ENCODE assay signal across 24 mouse cellular contexts in the genomic region with DNA sequence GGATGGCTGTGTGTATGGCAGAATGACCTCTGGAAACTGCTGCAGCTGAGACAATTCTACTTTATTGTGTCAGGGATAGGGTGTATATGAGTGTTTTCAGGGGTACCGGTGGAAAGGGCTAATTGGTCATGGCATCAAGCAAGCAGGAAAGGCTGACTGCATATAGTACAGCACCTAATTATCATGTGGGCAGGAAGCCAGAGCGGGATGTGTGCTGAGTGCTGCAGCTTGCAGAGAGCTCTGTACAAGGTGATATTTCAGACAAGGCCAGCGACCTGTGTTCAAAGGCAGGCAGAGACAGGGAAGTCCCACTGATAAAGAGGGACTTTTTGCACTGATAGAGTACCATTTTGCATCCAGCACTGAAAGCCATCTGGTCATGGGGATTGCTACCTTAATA. TPM values are rescaled to one million over a fixed set of nuclear protein-coding genes. Genes with fewer than 3 reads are reported as not detected.
A peak's percentile ranks its signal among the peaks of the same experiment; 100 is the strongest.
DNase-seq lines count a peak whose midpoint lies in the region; ATAC-seq and TF ChIP-seq lines count a peak whose summit lies in the region.
"Had no signal": no experiment of that assay in that cellular context is flagged by ENCODE, and none has a peak within 500 bp of the region (broad histone marks: within the 10 kb centered on the region; RNA-seq: fewer than 3 reads in every experiment).

No protein-coding gene starts in this region.

- no peaks in the 10 kb centered on the region for H3K27me3 ChIP-seq in forebrain, embryonic 14.5 days (replicated peaks; ENCODE audit: control insufficient read depth, insufficient read depth, low read length)
- H3K27me3 ChIP-seq in forebrain, embryonic 12.5 days: no peaks in the 10 kb centered on the region
- H3K27me3 ChIP-seq in hindbrain, postnatal 0 days (ENCODE audit: insufficient read depth, low read length): no peaks in the 10 kb centered on the region
- no peaks in the 10 kb centered on the region for H3K27me3 ChIP-seq in hindbrain, embryonic 16.5 days (replicated peaks; ENCODE audit: control insufficient read depth, insufficient read depth, low read length)
- no peaks in the 10 kb centered on the region for H3K27me3 ChIP-seq in neural tube, embryonic 13.5 days
- no peaks in the 10 kb centered on the region for H3K27me3 ChIP-seq in neural tube, embryonic 15.5 days (replicated peaks)
- H3K27me3 ChIP-seq: embryonic facial prominence, embryonic 12.5 days; heart, embryonic 15.5 days; limb, embryonic 12.5 days; liver, embryonic 15.5 days; lung, embryonic 15.5 days; midbrain, embryonic 13.5 days had no signal

- no peak for ATAC-seq in forebrain, embryonic 14.5 days
- ATAC-seq in forebrain, embryonic 12.5 days (ENCODE audit: low FRiP score): no peak
- no peak for ATAC-seq in hindbrain, postnatal 0 days
- ATAC-seq in hindbrain, embryonic 16.5 days: no peak
- ATAC-seq in neural tube, embryonic 13.5 days (ENCODE audit: low read depth): no peak; the same call in 1 of the 2 replicates
- ATAC-seq in neural tube, embryonic 15.5 days (ENCODE audit: low FRiP score): no peak
- ATAC-seq: CD4-positive, CD25-positive, alpha-beta regulatory T cell, adult 4 months; intestine, postnatal 0 days; midbrain, embryonic 13.5 days had no signal

- H3K4me2 ChIP-seq in forebrain, embryonic 14.5 days (ENCODE audit: low read length): no peak overlapping the region
- no peak overlapping the region for H3K4me2 ChIP-seq in forebrain, embryonic 12.5 days
- no peak overlapping the region for H3K4me2 ChIP-seq in hindbrain, postnatal 0 days (ENCODE audit: low read depth, low read length)
- no peak overlapping the region for H3K4me2 ChIP-seq in hindbrain, embryonic 16.5 days (ENCODE audit: low read length)
- H3K4me2 ChIP-seq in neural tube, embryonic 13.5 days: no peak overlapping the region
- no peak overlapping the region for H3K4me2 ChIP-seq in neural tube, embryonic 15.5 days
- H3K4me2 ChIP-seq: embryonic facial prominence, embryonic 12.5 days; heart, embryonic 15.5 days; limb, embryonic 12.5 days; liver, embryonic 15.5 days; lung, embryonic 15.5 days; midbrain, embryonic 13.5 days had no signal

- no peaks in the 10 kb centered on the region for H3K4me1 ChIP-seq in forebrain, embryonic 14.5 days (ENCODE audit: control insufficient read depth, insufficient read depth, low read length)
- H3K4me1 ChIP-seq in forebrain, embryonic 12.5 days: no peaks in the 10 kb centered on the region; the same call in 1 of the 2 replicates
- 0 out of 2 replicates have a peak, but pooled peaks cover 5% of the 10 kb centered on the region for H3K4me1 ChIP-seq in hindbrain, postnatal 0 days (ENCODE audit: insufficient read depth, low read length)
- H3K4me1 ChIP-seq in hindbrain, embryonic 16.5 days (ENCODE audit: control insufficient read depth, insufficient read depth, low read depth, low read length): no peaks in the 10 kb centered on the region
- H3K4me1 ChIP-seq in neural tube, embryonic 13.5 days (replicated peaks): peaks cover 37% of the 10 kb centered on the region
- H3K4me1 ChIP-seq in neural tube, embryonic 15.5 days: peaks cover 14% of the 10 kb centered on the region
- H3K4me1 ChIP-seq: embryonic facial prominence, embryonic 12.5 days; limb, embryonic 12.5 days; liver, embryonic 15.5 days had no signal

- H3K27ac ChIP-seq in forebrain, embryonic 14.5 days (ENCODE audit: low read depth, low read length): no peak overlapping the region
- no peak overlapping the region for H3K27ac ChIP-seq in forebrain, embryonic 12.5 days
- H3K27ac ChIP-seq in hindbrain, postnatal 0 days: no peak overlapping the region
- no peak overlapping the region for H3K27ac ChIP-seq in hindbrain, embryonic 16.5 days (ENCODE audit: low read depth, low read length)
- peak overlapping the region; percentile 56 for H3K27ac ChIP-seq in neural tube, embryonic 13.5 days (replicated peaks)
- no peak overlapping the region for H3K27ac ChIP-seq in neural tube, embryonic 15.5 days (replicated peaks)
- H3K27ac ChIP-seq: embryonic facial prominence, embryonic 12.5 days; heart, embryonic 10.5 days; heart, embryonic 15.5 days; limb, embryonic 12.5 days; liver, embryonic 15.5 days; lung, embryonic 15.5 days; macrophage; midbrain, embryonic 13.5 days had no signal

- no peaks in the 10 kb centered on the region for H3K36me3 ChIP-seq in forebrain, embryonic 14.5 days (ENCODE audit: control insufficient read depth, insufficient read depth, low read length)
- H3K36me3 ChIP-seq in forebrain, embryonic 12.5 days (replicated peaks): no peaks in the 10 kb centered on the region
- H3K36me3 ChIP-seq in hindbrain, postnatal 0 days (ENCODE audit: insufficient read depth, low read length): no peaks in the 10 kb centered on the region
- H3K36me3 ChIP-seq in hindbrain, embryonic 16.5 days (ENCODE audit: control insufficient read depth, insufficient read depth, low read length): no peaks in the 10 kb centered on the region
- H3K36me3 ChIP-seq in neural tube, embryonic 13.5 days: no peaks in the 10 kb centered on the region
- no peaks in the 10 kb centered on the region for H3K36me3 ChIP-seq in neural tube, embryonic 15.5 days
- H3K36me3 ChIP-seq: heart, embryonic 10.5 days; heart, embryonic 15.5 days; liver, embryonic 15.5 days; lung, embryonic 15.5 days had no signal

- no peaks in the 10 kb centered on the region for H3K9me3 ChIP-seq in forebrain, embryonic 14.5 days (replicated peaks; ENCODE audit: control insufficient read depth, low read length)
- no peaks in the 10 kb centered on the region for H3K9me3 ChIP-seq in forebrain, embryonic 12.5 days
- no peaks in the 10 kb centered on the region for H3K9me3 ChIP-seq in hindbrain, postnatal 0 days (ENCODE audit: low read length)
- H3K9me3 ChIP-seq in hindbrain, embryonic 16.5 days (ENCODE audit: control insufficient read depth, low read length): no peaks in the 10 kb centered on the region; the same call in 1 of the 2 replicates
- no peaks in the 10 kb centered on the region; the same call in 1 of the 2 replicates for H3K9me3 ChIP-seq in neural tube, embryonic 13.5 days
- no peaks in the 10 kb centered on the region for H3K9me3 ChIP-seq in neural tube, embryonic 15.5 days (replicated peaks)
- H3K9me3 ChIP-seq: embryonic facial prominence, embryonic 12.5 days; heart, embryonic 10.5 days; heart, embryonic 15.5 days; liver, embryonic 15.5 days; lung, embryonic 15.5 days; midbrain, embryonic 13.5 days had no signal

- no peak for TF ChIP-seq CTCF in hindbrain, postnatal 0 days (IDR thresholded peaks at IDR 0.05; ENCODE audit: low read depth)

- 58% methylated on average over 3 of the region's 3 CpGs for WGBS in forebrain, embryonic 14.5 days
- WGBS in forebrain, embryonic 12.5 days: 84% methylated on average over 3 of the region's 3 CpGs
- WGBS in hindbrain, postnatal 0 days: 63% methylated on average over 3 of the region's 3 CpGs
- 66% methylated on average over 3 of the region's 3 CpGs for WGBS in hindbrain, embryonic 16.5 days
- 62% methylated on average over 3 of the region's 3 CpGs for WGBS in neural tube, embryonic 13.5 days
- 56% methylated on average over 3 of the region's 3 CpGs for WGBS in neural tube, embryonic 15.5 days

- DNase-seq in forebrain, embryonic 14.5 days (ENCODE audit: low spot score): peak; percentile 54
- peak; percentile 29 for DNase-seq in hindbrain, postnatal 0 days (ENCODE audit: low spot score)
- DNase-seq in layer of hippocampus, adult 9-10 months (ENCODE audit: low spot score): no peak
- DNase-seq: adrenal gland, postnatal 25 days; cerebellum, adult 2 months; embryo, embryonic 11 days; layer of hippocampus, adult 9-11 months; thymus, postnatal 4 days had no signal

- no peak overlapping the region for H3K9ac ChIP-seq in forebrain, embryonic 14.5 days (ENCODE audit: low read length)
- H3K9ac ChIP-seq in forebrain, embryonic 12.5 days: no peak overlapping the region
- no peak overlapping the region for H3K9ac ChIP-seq in hindbrain, postnatal 0 days (replicated peaks; ENCODE audit: low read length)
- H3K9ac ChIP-seq in hindbrain, embryonic 16.5 days (ENCODE audit: low read depth, low read length): no peak overlapping the region
- no peak overlapping the region for H3K9ac ChIP-seq in neural tube, embryonic 13.5 days
- no peak overlapping the region for H3K9ac ChIP-seq in neural tube, embryonic 15.5 days (replicated peaks)
- H3K9ac ChIP-seq: embryonic facial prominence, embryonic 12.5 days; heart, embryonic 15.5 days; limb, embryonic 12.5 days; liver, embryonic 15.5 days; lung, embryonic 15.5 days; midbrain, embryonic 13.5 days had no signal

- no peak overlapping the region for H3K4me3 ChIP-seq in forebrain, embryonic 14.5 days (ENCODE audit: low read depth, low read length)
- H3K4me3 ChIP-seq in forebrain, embryonic 12.5 days (replicated peaks): no peak overlapping the region
- no peak overlapping the region for H3K4me3 ChIP-seq in hindbrain, postnatal 0 days (ENCODE audit: low read length)
- H3K4me3 ChIP-seq in hindbrain, embryonic 16.5 days (ENCODE audit: low read length): no peak overlapping the region
- no peak overlapping the region for H3K4me3 ChIP-seq in neural tube, embryonic 13.5 days
- H3K4me3 ChIP-seq in neural tube, embryonic 15.5 days (replicated peaks): no peak overlapping the region
- H3K4me3 ChIP-seq: embryonic facial prominence, embryonic 12.5 days; heart, embryonic 10.5 days; heart, embryonic 15.5 days; limb, embryonic 12.5 days; liver, embryonic 15.5 days; lung, embryonic 15.5 days; midbrain, embryonic 13.5 days had no signal

RNA-seq across cellular contexts. Expression of a gene that starts 13.9 kb away (rescaled TPM):
- 9.8 and 10.5 TPM in 2 replicates for polyA plus RNA-seq in forebrain, embryonic 14.5 days (2014; fragmentation: Nextera tagmentation; extraction: Ambion mirVana)
- 11.9 and 13.0 TPM in 2 replicates for polyA plus RNA-seq in forebrain, embryonic 12.5 days (2016; fragmentation: Nextera tagmentation; extraction: Ambion mirVana)
- total RNA-seq in hindbrain, postnatal 0 days (2014; rRNA removed): 3.5 and 5.6 TPM in 2 replicates
- 3.6 and 4.4 TPM in 2 replicates for polyA plus RNA-seq in hindbrain, postnatal 0 days (2015; fragmentation: Nextera tagmentation; extraction: Ambion mirVana)
- polyA plus RNA-seq in hindbrain, embryonic 16.5 days (2015; fragmentation: Nextera tagmentation; extraction: Ambion mirVana): 3.2 and 4.2 TPM in 2 replicates
- polyA plus RNA-seq in neural tube, embryonic 13.5 days (2015; fragmentation: Nextera tagmentation; extraction: Ambion mirVana): 9.8 and 14.7 TPM in 2 replicates
- polyA plus RNA-seq in neural tube, embryonic 15.5 days (2015; fragmentation: Nextera tagmentation; extraction: Ambion mirVana): 3.7 and 4.5 TPM in 2 replicates
- total RNA-seq: megakaryocyte-erythroid progenitor cell, adult 5-6 weeks had no signal
- polyA plus RNA-seq: CD4-positive, CD25-positive, alpha-beta regulatory T cell, adult 4 months; liver, adult 2 months; macrophage had no signal
